Mouse (Mus musculus) E14TG2a.4 (cell line): Measurements from ENCODE around the gene Ttll10.

ENCODE experiments used
- CTCF ChIP-seq: conservative IDR thresholded peaks from 2 replicates; pipeline ENCODE4 v1.5.1; 2014; ENCODE audit warnings: low read length
- NANOG ChIP-seq: IDR thresholded peaks from 2 replicates; pipeline ENCODE4 v1.6.1; 2014; ENCODE audit warnings: borderline replicate concordance, low read length, mixed read lengths

GRCm38 (mm10) chr4:156103342-156103741 is 44.1 kb upstream of the Ttll10 start:
- TF ChIP-seq CTCF (no peak), NANOG (no peak)
